9 mouse cellular contexts compared by ENCODE assay signal in the genomic region with DNA sequence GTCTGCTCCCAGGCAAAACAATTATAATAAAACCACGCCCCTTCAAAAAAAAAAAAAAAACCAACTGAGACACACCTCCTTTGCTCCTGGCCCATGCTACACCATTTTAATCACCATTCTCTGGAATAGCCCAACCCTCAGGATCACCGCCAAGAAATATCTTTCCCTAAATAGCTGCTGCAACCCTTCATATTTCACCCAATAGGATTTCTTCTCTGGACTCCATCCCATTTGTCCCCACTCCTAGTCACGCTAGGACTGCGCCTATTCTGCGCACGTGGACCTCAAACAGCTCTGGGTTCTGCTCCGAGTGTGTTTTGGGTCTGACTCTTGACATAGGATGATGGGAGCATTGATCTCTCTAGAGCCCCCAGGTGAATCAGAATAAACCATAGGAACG. TPM values are rescaled to one million over a fixed set of nuclear protein-coding genes. Genes with fewer than 3 reads are reported as not detected.
A peak's percentile ranks its signal among the peaks of the same experiment; 100 is the strongest.
DNase-seq lines count a peak whose midpoint lies in the region; ATAC-seq and TF ChIP-seq lines count a peak whose summit lies in the region.
"Had no signal": no experiment of that assay in that cellular context is flagged by ENCODE, and none has a peak within 500 bp of the region (broad histone marks: within the 10 kb centered on the region; RNA-seq: fewer than 3 reads in every experiment).

No protein-coding gene starts in this region.

- no peaks in the 10 kb centered on the region for H3K4me1 ChIP-seq in embryonic facial prominence, embryonic 14.5 days (ENCODE audit: control insufficient read depth, insufficient read depth, low read length)
- H3K4me1 ChIP-seq in intestine, embryonic 14.5 days (replicated peaks; ENCODE audit: control insufficient read depth, insufficient read depth, low read length), result 0 out of 2 replicates have a peak, but pooled peaks cover 8% of the 10 kb centered on the region
- no peaks in the 10 kb centered on the region; the same call in 1 of the 2 replicates for H3K4me1 ChIP-seq in midbrain, postnatal 0 days (ENCODE audit: insufficient read depth, low read length)

- TF ChIP-seq CTCF in layer of hippocampus, adult 2 months (conservative IDR thresholded peaks at IDR 0.05), result no peak
- no peak for TF ChIP-seq CTCF in midbrain, postnatal 0 days (IDR thresholded peaks at IDR 0.05)

- no peaks in the 10 kb centered on the region for H3K9me3 ChIP-seq in embryonic facial prominence, embryonic 14.5 days (ENCODE audit: control insufficient read depth, low read length)
- no peaks in the 10 kb centered on the region for H3K9me3 ChIP-seq in intestine, embryonic 14.5 days (ENCODE audit: control insufficient read depth, low read length)
- no peaks in the 10 kb centered on the region for H3K9me3 ChIP-seq in midbrain, postnatal 0 days (ENCODE audit: low read length)

- H3K27me3 ChIP-seq in embryonic facial prominence, embryonic 14.5 days (replicated peaks; ENCODE audit: control insufficient read depth, insufficient read depth, low read length), result peaks cover 16% of the 10 kb centered on the region
- 0 out of 2 replicates have a peak, but pooled peaks cover 5% of the 10 kb centered on the region for H3K27me3 ChIP-seq in intestine, embryonic 14.5 days (replicated peaks; ENCODE audit: control insufficient read depth, insufficient read depth, low read length)
- peaks cover 10% of the 10 kb centered on the region; the same call in 1 of the 2 replicates for H3K27me3 ChIP-seq in midbrain, postnatal 0 days (ENCODE audit: insufficient read depth, low read length)

- peak overlapping the region; percentile 59 for H3K4me3 ChIP-seq in layer of hippocampus, adult 2 months
- peak overlapping the region; percentile 51 for H3K4me3 ChIP-seq in embryonic facial prominence, embryonic 14.5 days (ENCODE audit: low read depth, low read length)
- peak overlapping the region; percentile 39 for H3K4me3 ChIP-seq in intestine, embryonic 14.5 days (ENCODE audit: low read depth, low read length)
- H3K4me3 ChIP-seq in midbrain, postnatal 0 days (ENCODE audit: low read depth, low read length), result peak overlapping the region; percentile 52

- no peak overlapping the region for H3K27ac ChIP-seq in layer of hippocampus, adult 2 months
- no peak overlapping the region for H3K27ac ChIP-seq in embryonic facial prominence, embryonic 14.5 days (replicated peaks; ENCODE audit: low read depth, low read length)
- H3K27ac ChIP-seq in intestine, embryonic 14.5 days (ENCODE audit: low read depth), result no peak overlapping the region
- no peak overlapping the region for H3K27ac ChIP-seq in midbrain, postnatal 0 days (ENCODE audit: low read depth, low read length)

- peak overlapping the region; percentile 78 for H3K4me2 ChIP-seq in embryonic facial prominence, embryonic 14.5 days (ENCODE audit: low read depth, low read length)
- peak overlapping the region; percentile 55 for H3K4me2 ChIP-seq in intestine, embryonic 14.5 days (ENCODE audit: low read length)
- H3K4me2 ChIP-seq in midbrain, postnatal 0 days (ENCODE audit: low read depth, low read length, poor library complexity, severe bottlenecking), result peak overlapping the region; percentile 90

- H3K36me3 ChIP-seq in embryonic facial prominence, embryonic 14.5 days (ENCODE audit: control insufficient read depth, insufficient read depth, low read length), result no peaks in the 10 kb centered on the region
- H3K36me3 ChIP-seq in intestine, embryonic 14.5 days (ENCODE audit: control insufficient read depth, insufficient read depth, low read length), result no peaks in the 10 kb centered on the region
- no peaks in the 10 kb centered on the region for H3K36me3 ChIP-seq in midbrain, postnatal 0 days (ENCODE audit: insufficient read depth, low read length)

- peak overlapping the region; percentile 51; the same call in 1 of the 2 replicates for H3K9ac ChIP-seq in embryonic facial prominence, embryonic 14.5 days (ENCODE audit: low read depth, low read length)
- H3K9ac ChIP-seq in intestine, embryonic 14.5 days (ENCODE audit: low read length), result peak overlapping the region; percentile 22; the same call in 1 of the 2 replicates
- H3K9ac ChIP-seq in midbrain, postnatal 0 days (replicated peaks; ENCODE audit: low read length, poor library complexity, severe bottlenecking), result peak overlapping the region; percentile 54

- 8% methylated on average over 8 of the region's 8 CpGs for WGBS in embryonic facial prominence, embryonic 14.5 days
- WGBS in intestine, embryonic 14.5 days, result 5% methylated on average over 8 of the region's 8 CpGs
- WGBS in midbrain, postnatal 0 days, result 3% methylated on average over 7 of the region's 8 CpGs

- no peak for DNase-seq in layer of hippocampus, adult 2 months (ENCODE audit: low spot score in 2 of 2)
- no peak for DNase-seq in layer of hippocampus, adult 9-11 months
- peak; percentile 18 for DNase-seq in embryonic facial prominence, embryonic 14.5 days (ENCODE audit: low spot score)
- DNase-seq in intestine, embryonic 14.5 days (ENCODE audit: low spot score), result no peak
- peak; percentile 8 for DNase-seq in midbrain, postnatal 0 days (ENCODE audit: low spot score)
- no peak for DNase-seq in thymus, postnatal 4 days

- ATAC-seq in embryonic facial prominence, embryonic 14.5 days (ENCODE audit: low read depth), result 0 out of 2 replicates have a peak, but pooled peaks have one; percentile 19
- ATAC-seq in intestine, embryonic 14.5 days (replicated peaks; ENCODE audit: low FRiP score, low TSS enrichment, low read depth), result no peak
- peak; percentile 15; the same call in 1 of the 2 replicates for ATAC-seq in midbrain, postnatal 0 days (ENCODE audit: low FRiP score)
- ATAC-seq in activated CD4-positive, CD25-positive, alpha-beta regulatory T cell, adult 4 months, result no peak
- no peak for ATAC-seq in granulocyte monocyte progenitor cell, adult 5-6 weeks (replicated peaks; ENCODE audit: poor library complexity, severe bottlenecking)

RNA-seq across cellular contexts. Expression of gene Klk8, which starts 1.0 kb away (rescaled TPM):
- total RNA-seq in layer of hippocampus, adult 2 months (2021), result 10 to 100 TPM; 25.2 to 27.6 TPM
- 25.7 and 27.4 TPM in 2 replicates for polyA plus RNA-seq in embryonic facial prominence, embryonic 14.5 days (2014; fragmentation: Nextera tagmentation; extraction: Ambion mirVana)
- 26.7 and 29.9 TPM in 2 replicates for polyA plus RNA-seq in intestine, embryonic 14.5 days (2014; fragmentation: Nextera tagmentation; extraction: Ambion mirVana)
- total RNA-seq in midbrain, postnatal 0 days (2014; rRNA removed), result 6.7 and 9.5 TPM in 2 replicates
- polyA plus RNA-seq in midbrain, postnatal 0 days (2015; fragmentation: Nextera tagmentation; extraction: Ambion mirVana), result 7.4 and 12.0 TPM in 2 replicates
- 100 to 1,000 TPM; 179 to 197 TPM for polyA plus RNA-seq in activated CD4-positive, CD25-positive, alpha-beta regulatory T cell, adult 4 months (2017; shearing (Covaris generic))
- total RNA-seq in granulocyte monocyte progenitor cell, adult 5-6 weeks (2014; fragmentation: Nextera tagmentation), result 19.5 and 25.4 TPM in 2 replicates
- 10.8 and 11.1 TPM in 2 replicates for total RNA-seq in granulocyte monocyte progenitor cell, adult 5-6 weeks (2017)

RNA-seq across cellular contexts. Expression of gene Klk9, which starts 4.7 kb away (rescaled TPM):
- total RNA-seq in layer of hippocampus, adult 2 months (2021), result not detected
- 0.28 and 0.49 TPM in 2 replicates for polyA plus RNA-seq in embryonic facial prominence, embryonic 14.5 days (2014; fragmentation: Nextera tagmentation; extraction: Ambion mirVana)
- not detected in 2 replicates for polyA plus RNA-seq in intestine, embryonic 14.5 days (2014; fragmentation: Nextera tagmentation; extraction: Ambion mirVana)
- total RNA-seq in midbrain, postnatal 0 days (2014; rRNA removed), result not detected in 2 replicates
- polyA plus RNA-seq in midbrain, postnatal 0 days (2015; fragmentation: Nextera tagmentation; extraction: Ambion mirVana), result 0.15 TPM in 1 of 2 replicates, not detected in the other
- not detected for polyA plus RNA-seq in activated CD4-positive, CD25-positive, alpha-beta regulatory T cell, adult 4 months (2017; shearing (Covaris generic))
- not detected in 2 replicates for total RNA-seq in granulocyte monocyte progenitor cell, adult 5-6 weeks (2014; fragmentation: Nextera tagmentation)
- total RNA-seq in granulocyte monocyte progenitor cell, adult 5-6 weeks (2017), result not detected in 2 replicates
- total RNA-seq: layer of hippocampus, adult 18-20 months had no signal

RNA-seq across cellular contexts. Expression of gene Klk7, which starts 14.7 kb away (rescaled TPM):
- under 1 TPM; 0.25 to 0.26 TPM for total RNA-seq in layer of hippocampus, adult 2 months (2021)
- polyA plus RNA-seq in embryonic facial prominence, embryonic 14.5 days (2014; fragmentation: Nextera tagmentation; extraction: Ambion mirVana), result 1.1 and 1.6 TPM in 2 replicates
- 0.12 TPM in 1 of 2 replicates, not detected in the other for polyA plus RNA-seq in intestine, embryonic 14.5 days (2014; fragmentation: Nextera tagmentation; extraction: Ambion mirVana)
- 0.14 and 0.16 TPM in 2 replicates for total RNA-seq in midbrain, postnatal 0 days (2014; rRNA removed)
- 0.15 and 0.16 TPM in 2 replicates for polyA plus RNA-seq in midbrain, postnatal 0 days (2015; fragmentation: Nextera tagmentation; extraction: Ambion mirVana)
- not detected for polyA plus RNA-seq in activated CD4-positive, CD25-positive, alpha-beta regulatory T cell, adult 4 months (2017; shearing (Covaris generic))
- not detected in 2 replicates for total RNA-seq in granulocyte monocyte progenitor cell, adult 5-6 weeks (2014; fragmentation: Nextera tagmentation)
- total RNA-seq in granulocyte monocyte progenitor cell, adult 5-6 weeks (2017), result not detected in 2 replicates

RNA-seq across cellular contexts. Expression of gene Klk10, which starts 15.5 kb away (rescaled TPM):
- total RNA-seq in layer of hippocampus, adult 2 months (2021), result 1 to 10 TPM; 1.5 to 1.7 TPM
- polyA plus RNA-seq in embryonic facial prominence, embryonic 14.5 days (2014; fragmentation: Nextera tagmentation; extraction: Ambion mirVana), result 8.8 and 17.2 TPM in 2 replicates
- polyA plus RNA-seq in intestine, embryonic 14.5 days (2014; fragmentation: Nextera tagmentation; extraction: Ambion mirVana), result 1.1 and 1.4 TPM in 2 replicates
- 0.66 TPM in 1 of 2 replicates, not detected in the other for total RNA-seq in midbrain, postnatal 0 days (2014; rRNA removed)
- polyA plus RNA-seq in midbrain, postnatal 0 days (2015; fragmentation: Nextera tagmentation; extraction: Ambion mirVana), result 0.28 TPM in 1 of 2 replicates, not detected in the other
- under 1 TPM in 1 of 2 experiments, not detected in 1; 0.32 TPM for polyA plus RNA-seq in activated CD4-positive, CD25-positive, alpha-beta regulatory T cell, adult 4 months (2017; shearing (Covaris generic))
- total RNA-seq in granulocyte monocyte progenitor cell, adult 5-6 weeks (2014; fragmentation: Nextera tagmentation), result not detected in 2 replicates
- total RNA-seq in granulocyte monocyte progenitor cell, adult 5-6 weeks (2017), result not detected in 2 replicates

RNA-seq across cellular contexts. Expression of gene Klk11, which starts 22.0 kb away (rescaled TPM):
- total RNA-seq in layer of hippocampus, adult 2 months (2021), result not detected
- 3.2 and 5.3 TPM in 2 replicates for polyA plus RNA-seq in embryonic facial prominence, embryonic 14.5 days (2014; fragmentation: Nextera tagmentation; extraction: Ambion mirVana)
- polyA plus RNA-seq in intestine, embryonic 14.5 days (2014; fragmentation: Nextera tagmentation; extraction: Ambion mirVana), result not detected in 2 replicates
- 0.19 TPM in 1 of 2 replicates, not detected in the other for total RNA-seq in midbrain, postnatal 0 days (2014; rRNA removed)
- polyA plus RNA-seq in midbrain, postnatal 0 days (2015; fragmentation: Nextera tagmentation; extraction: Ambion mirVana), result not detected in 2 replicates
- under 1 TPM in 1 of 2 experiments, not detected in 1; 0.36 TPM for polyA plus RNA-seq in activated CD4-positive, CD25-positive, alpha-beta regulatory T cell, adult 4 months (2017; shearing (Covaris generic))
- not detected in 2 replicates for total RNA-seq in granulocyte monocyte progenitor cell, adult 5-6 weeks (2014; fragmentation: Nextera tagmentation)
- not detected in 2 replicates for total RNA-seq in granulocyte monocyte progenitor cell, adult 5-6 weeks (2017)
- total RNA-seq: layer of hippocampus, adult 18-20 months had no signal

Comparison
In these comparisons a context has a peak if more than half of its experiments do, and no peak if none do; other contexts are left out.
1. DNase-seq: peak in embryonic facial prominence, embryonic 14.5 days (single experiment) and midbrain, postnatal 0 days (single experiment); none in layer of hippocampus, adult 2 months (0 of 2), layer of hippocampus, adult 9-11 months (single experiment), intestine, embryonic 14.5 days (single experiment) and thymus, postnatal 4 days (single experiment).
2. ATAC-seq: peak in embryonic facial prominence, embryonic 14.5 days (single experiment) and midbrain, postnatal 0 days (single experiment); none in intestine, embryonic 14.5 days (single experiment), activated CD4-positive, CD25-positive, alpha-beta regulatory T cell, adult 4 months (single experiment) and granulocyte monocyte progenitor cell, adult 5-6 weeks (single experiment).
3. Peak in every context shown above with its lines, with median percentiles within 50 percentile points of each other: H3K4me3 ChIP-seq, H3K4me2 ChIP-seq and H3K9ac ChIP-seq.